In the genomic region with DNA sequence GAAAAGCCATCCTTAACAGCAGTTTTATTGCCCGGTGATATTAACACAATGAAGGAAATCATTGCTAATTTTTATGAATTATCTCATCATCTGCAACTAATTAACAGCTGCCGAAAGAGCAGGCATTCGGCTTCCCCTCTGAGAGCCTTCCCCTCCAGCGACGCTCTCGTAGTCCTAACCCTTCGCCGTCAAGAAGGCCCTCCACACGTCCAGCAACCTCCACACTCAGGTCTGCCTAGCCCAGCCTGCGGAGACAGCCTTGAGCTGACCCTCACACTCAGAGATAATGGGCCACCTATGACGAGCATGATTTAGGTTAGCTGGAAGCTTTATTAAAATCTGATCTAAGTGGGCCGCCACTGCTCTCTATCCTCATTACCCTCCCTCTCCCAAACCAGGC, we compare ENCODE assay signal across 18 mouse cellular contexts.
"Had no signal": no experiment of that assay in that cellular context is flagged by ENCODE, and none has a peak within 500 bp of the region (broad histone marks: within the 10 kb centered on the region; RNA-seq: fewer than 3 reads in every experiment).

No protein-coding gene starts in this region.

- H3K4me2 ChIP-seq: kidney, embryonic 15.5 days; liver, embryonic 13.5 days had no signal

- H3K9me3 ChIP-seq: kidney, embryonic 15.5 days; liver, embryonic 13.5 days had no signal

- H3K36me3 ChIP-seq: kidney, embryonic 15.5 days; liver, embryonic 13.5 days had no signal

- H3K4me1 ChIP-seq: liver, embryonic 13.5 days had no signal

- H3K27ac ChIP-seq: kidney, embryonic 15.5 days; left cerebral cortex, adult 2 months; liver, embryonic 13.5 days; stomach, postnatal 0 days had no signal

- H3K4me3 ChIP-seq: kidney, embryonic 15.5 days; left cerebral cortex, adult 2 months; liver, embryonic 13.5 days had no signal

- H3K9ac ChIP-seq: kidney, embryonic 15.5 days; liver, embryonic 13.5 days had no signal

- DNase-seq: kidney, adult 8-10 months; kidney, postnatal 10 days; kidney, postnatal 36 days; layer of hippocampus, postnatal 36 days; liver, embryonic 13.5 days; lung, adult 2 months; lung, postnatal 14 days; lung, postnatal 4 days; midbrain, embryonic 14.5 days; right cerebral cortex, adult 18-20 months; right cerebral cortex, postnatal 14 days; right cerebral cortex, postnatal 4 days; thymus, adult 2 months; thymus, postnatal 14 days; thymus, postnatal 4 days had no signal
